Mouse (Mus musculus) spleen, adult 2 months (tissue): ENCODE measurements around the gene Ephb1. TPM values are rescaled to one million over a fixed set of nuclear protein-coding genes. Genes with fewer than 3 reads are reported as not detected.

Experiments
- DNase-seq, 2 experiments: peaks; one replicate each; pipeline versions ENCODE4 v3.0.0 to v3.0.0-alpha.2; 2012 to 2021; ENCODE audit warnings: low spot score in 2 of 2, low read depth in 1 of 2
- H3K27ac ChIP-seq: fragments of 200-500 bp; 2 replicates; pipeline ENCODE4 v1.5.1; 2012; ENCODE audit warnings: low read length, inconsistent platforms; ENCODE audit not compliant: insufficient read depth
- H3K27me3 ChIP-seq: fragments of 200-500 bp; 2 replicates; pipeline ENCODE4 v1.6.1; 2012; ENCODE audit warnings: mild to moderate bottlenecking, moderate library complexity, low read length, inconsistent platforms; ENCODE audit not compliant: control insufficient read depth, insufficient read depth
- H3K36me3 ChIP-seq: fragments of 200-500 bp; 2 replicates; pipeline ENCODE4 v1.6.1; 2012; ENCODE audit warnings: mild to moderate bottlenecking, low read length, inconsistent platforms; ENCODE audit not compliant: control insufficient read depth, insufficient read depth
- H3K4me1 ChIP-seq: fragments of 200-500 bp; 2 replicates; pipeline ENCODE4 v1.6.1; 2011; ENCODE audit warnings: inconsistent platforms; ENCODE audit not compliant: control insufficient read depth, insufficient read depth, insufficient read length
- H3K4me3 ChIP-seq: fragments of 200-500 bp; 2 replicates; pipeline ENCODE4 v1.5.1; 2011; ENCODE audit warnings: mild to moderate bottlenecking, inconsistent platforms; ENCODE audit not compliant: insufficient read depth, insufficient read length; ENCODE audit errors: extremely low read depth
- CTCF ChIP-seq: fragments of 200-500 bp; IDR thresholded peaks from 2 replicates; pipeline ENCODE4 v1.5.1; 2011; ENCODE audit warnings: mild to moderate bottlenecking, inconsistent platforms; ENCODE audit not compliant: insufficient read depth, insufficient read length, insufficient replicate concordance; ENCODE audit errors: extremely low read depth
- POLR2A ChIP-seq: fragments of 200-500 bp; IDR thresholded peaks from 2 replicates; pipeline ENCODE4 v1.6.1; 2011; ENCODE audit warnings: low read depth, low read length, inconsistent platforms
- WGBS: fragments of 180-500 bp; shearing (Covaris S2); methylation state at CpG from one replicate; pipeline ENCODE4 v1.1.7; 2018; 5-methylcytosine and 5-hydroxymethylcytosine counted together
- polyA plus RNA-seq: library from polyadenylated mRNA; depleted of rRNA; stranded (reverse); fragments of >200 nt; gene quantifications from 2 replicates; pipeline ENCODE4 v1.2.3, GENCODE M21; 2012

The Ephb1 gene
- polyA plus RNA-seq, 1 experiment = 0.32 TPM

- no peaks in the 10 kb centered on the region for H3K4me1 ChIP-seq
Measured at GRCm38 (mm10) chr9:101981161-101981560, 373.3 kb downstream of the Ephb1 start.

DNA sequence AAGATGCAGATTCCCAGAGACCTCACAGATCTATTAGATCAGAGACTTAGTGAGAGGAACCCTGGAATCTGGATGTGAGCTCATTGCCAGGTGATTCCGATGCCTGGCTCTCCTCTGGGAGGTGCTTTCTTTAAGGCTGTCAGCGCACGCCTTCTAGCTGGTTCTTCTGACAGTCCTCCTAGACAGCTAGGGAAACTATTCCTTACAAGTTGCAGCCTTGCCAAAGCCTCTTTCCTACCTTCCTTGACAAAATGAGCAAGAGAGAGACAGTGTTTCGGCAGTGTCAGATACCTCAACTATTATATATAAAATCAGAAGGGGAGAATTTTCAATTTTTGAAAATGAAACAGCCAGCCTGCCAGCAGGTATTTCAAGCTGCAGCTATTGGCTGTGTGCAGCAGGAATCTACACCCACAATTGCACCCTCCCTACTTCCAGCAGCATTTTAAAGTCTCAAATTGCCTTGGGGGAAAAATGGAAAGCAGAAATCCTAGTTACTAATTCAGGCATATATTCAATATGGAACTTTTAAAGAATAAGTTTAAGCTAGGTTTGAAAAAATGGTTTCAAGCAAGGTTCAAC lies 377.5 kb downstream of the Ephb1 start:
- no peak for DNase-seq
- WGBS = 93% methylated on average over 4 of the region's 4 CpGs
- peaks cover 3% of the 10 kb centered on the region; the same call in 1 of the 2 replicates for H3K4me1 ChIP-seq
- no peak overlapping the region for H3K4me3 ChIP-seq
- no peaks in the 10 kb centered on the region for H3K36me3 ChIP-seq
- H3K27ac ChIP-seq = no peak overlapping the region
- TF ChIP-seq POLR2A (no peak), CTCF (no peak)
- H3K27me3 ChIP-seq = no peaks in the 10 kb centered on the region

More at GRCm38 (mm10) chr9:101981161-101981560, 373.3 kb downstream of the Ephb1 start:
- no peak overlapping the region for H3K27ac ChIP-seq
- WGBS = 88% methylated on average over 2 of the region's 2 CpGs
- H3K27me3 ChIP-seq = no peaks in the 10 kb centered on the region
- no peak for DNase-seq
- TF ChIP-seq CTCF (no peak), POLR2A (no peak)
- no peak overlapping the region for H3K4me3 ChIP-seq
- H3K36me3 ChIP-seq = no peaks in the 10 kb centered on the region

DNA sequence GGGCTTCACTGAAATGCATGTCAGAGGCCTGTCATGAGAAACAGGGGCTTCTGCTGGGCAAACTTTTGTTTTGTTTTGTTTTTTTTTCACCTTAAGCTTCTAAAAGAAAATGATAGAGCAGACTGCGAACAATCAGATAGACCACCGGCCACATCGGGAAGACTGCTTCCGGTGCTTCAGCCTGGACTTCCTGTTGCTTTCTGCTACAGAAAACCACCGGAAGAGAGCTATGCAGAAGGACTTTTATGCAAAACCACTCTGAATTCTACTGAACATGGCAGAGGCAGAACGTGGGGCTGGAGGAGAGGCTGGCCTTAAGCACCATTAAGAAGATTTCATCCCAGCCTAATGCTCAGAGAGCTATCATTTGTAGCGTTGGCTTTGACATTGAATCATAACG lies 382.2 kb downstream of the Ephb1 start:
- no peak overlapping the region for H3K27ac ChIP-seq
- no peak overlapping the region for H3K4me3 ChIP-seq
- peaks cover 3% of the 10 kb centered on the region; the same call in 1 of the 2 replicates for H3K4me1 ChIP-seq
- no peak for TF ChIP-seq CTCF
- no peak for TF ChIP-seq POLR2A
- H3K36me3 ChIP-seq = no peaks in the 10 kb centered on the region
- WGBS = 11% methylated on average over 8 of the region's 8 CpGs
- DNase-seq = no peak
- H3K27me3 ChIP-seq = no peaks in the 10 kb centered on the region

- Histone ChIP-seq H3K27ac (no peak overlapping the region), H3K36me3 (no peaks in the 10 kb centered on the region), H3K4me3 (no peak overlapping the region), H3K4me1 (peaks cover 3% of the 10 kb centered on the region; the same call in 1 of the 2 replicates), H3K27me3 (no peaks in the 10 kb centered on the region)
- 17% methylated on average over 6 of the region's 6 CpGs for WGBS
- no peak for DNase-seq
- TF ChIP-seq POLR2A (no peak), CTCF (no peak)
Measured at GRCm38 (mm10) chr9:101971806-101972205, 382.7 kb downstream of the Ephb1 start.

GRCm38 (mm10) chr9:101956228-101956627 lies 398.3 kb downstream of the Ephb1 start:
- Histone ChIP-seq H3K4me3 (no peak overlapping the region), H3K4me1 (no peaks in the 10 kb centered on the region), H3K27me3 (no peaks in the 10 kb centered on the region), H3K36me3 (no peaks in the 10 kb centered on the region), H3K27ac (no peak overlapping the region)
- WGBS = 39% methylated on average over 4 of the region's 4 CpGs
- no peak for DNase-seq
- TF ChIP-seq CTCF (no peak), POLR2A (no peak)

GRCm38 (mm10) chr9:101954529-101954928 lies 400.0 kb downstream of the Ephb1 start:
- Histone ChIP-seq H3K27me3 (no peaks in the 10 kb centered on the region), H3K4me3 (no peak overlapping the region), H3K27ac (no peak overlapping the region), H3K36me3 (no peaks in the 10 kb centered on the region), H3K4me1 (no peaks in the 10 kb centered on the region)
- 91% methylated on average over 4 of the region's 4 CpGs for WGBS
- TF ChIP-seq POLR2A = no peak
- TF ChIP-seq CTCF = no peak
- DNase-seq = no peak

GRCm38 (mm10) chr9:101950101-101950500 lies 404.4 kb downstream of the Ephb1 start:
- WGBS = 25% methylated on average over 3 of the region's 3 CpGs
- DNase-seq = no peak
- Histone ChIP-seq H3K27ac (no peak overlapping the region), H3K4me3 (no peak overlapping the region), H3K4me1 (no peaks in the 10 kb centered on the region), H3K27me3 (no peaks in the 10 kb centered on the region), H3K36me3 (no peaks in the 10 kb centered on the region)
- TF ChIP-seq CTCF (no peak), POLR2A (no peak)
